Mouse (Mus musculus) A20 (cell line): ENCODE data around the gene Nt5c1a.

Experiments
- DNase-seq: peaks from one replicate; pipeline ENCODE4 v3.0.0-alpha.2; 2011; ENCODE audit warnings: low read depth, low spot score

Gene Nt5c1a

DNA sequence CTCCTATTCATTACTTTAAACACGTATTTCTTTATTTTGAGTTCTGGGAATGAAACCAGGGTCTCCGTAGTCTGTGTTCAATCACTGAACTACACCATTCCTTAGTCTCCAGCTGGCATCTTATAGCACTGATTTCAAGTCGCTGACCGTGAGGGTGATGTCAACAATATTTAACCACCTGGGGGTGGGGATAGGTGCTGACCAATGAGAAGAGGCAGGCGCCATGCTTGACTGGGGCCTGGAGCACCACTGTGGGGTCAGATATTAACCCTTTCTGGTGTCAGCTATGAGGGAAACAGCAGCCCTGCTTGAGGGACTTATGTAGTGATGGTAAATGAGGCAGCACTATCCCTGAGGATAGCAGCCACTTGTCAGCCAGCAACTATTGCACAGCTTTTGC, 10.1 kb downstream of the Nt5c1a start:
- DNase-seq, result no peak

DNA sequence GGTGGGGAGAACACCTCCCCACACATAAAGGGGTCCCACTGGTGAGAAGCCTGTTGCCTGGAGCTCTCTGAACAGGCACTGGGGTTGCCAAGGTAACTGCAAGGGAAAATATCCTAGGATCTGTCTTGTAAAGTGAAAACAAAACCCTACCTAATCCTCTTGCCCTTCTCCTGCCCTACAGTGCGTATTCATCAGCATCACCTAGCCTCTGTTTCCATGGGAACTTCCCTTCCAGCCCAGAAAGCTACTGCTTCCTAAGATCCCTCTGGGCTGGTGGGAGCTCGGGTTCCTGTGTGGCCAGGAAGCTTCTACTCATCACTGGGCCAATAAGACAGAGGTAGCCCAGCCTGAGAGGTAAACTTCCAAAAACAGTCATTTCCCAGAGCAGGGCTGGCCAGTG, 11.0 kb downstream of the Nt5c1a start:
- no peak for DNase-seq

DNA sequence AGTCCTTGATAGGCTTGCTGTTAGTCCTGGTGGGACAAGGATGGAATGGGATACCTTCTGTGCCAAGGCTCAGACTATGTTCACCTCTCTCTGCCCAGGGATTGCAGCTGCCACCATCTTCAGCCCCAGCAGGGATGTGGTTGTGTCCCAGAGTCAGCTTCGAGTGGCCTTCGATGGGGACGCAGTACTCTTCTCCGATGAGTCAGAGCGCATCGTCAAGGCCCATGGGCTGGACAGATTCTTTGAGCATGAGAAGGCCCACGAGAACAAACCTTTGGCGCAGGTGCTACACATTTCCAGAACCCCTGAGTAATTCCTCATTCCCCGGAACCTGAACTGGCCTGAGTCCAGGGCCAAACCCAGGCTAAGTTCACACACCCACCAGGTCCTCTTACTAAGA, 12.7 kb downstream of the Nt5c1a start:
- DNase-seq, result no peak

DNA sequence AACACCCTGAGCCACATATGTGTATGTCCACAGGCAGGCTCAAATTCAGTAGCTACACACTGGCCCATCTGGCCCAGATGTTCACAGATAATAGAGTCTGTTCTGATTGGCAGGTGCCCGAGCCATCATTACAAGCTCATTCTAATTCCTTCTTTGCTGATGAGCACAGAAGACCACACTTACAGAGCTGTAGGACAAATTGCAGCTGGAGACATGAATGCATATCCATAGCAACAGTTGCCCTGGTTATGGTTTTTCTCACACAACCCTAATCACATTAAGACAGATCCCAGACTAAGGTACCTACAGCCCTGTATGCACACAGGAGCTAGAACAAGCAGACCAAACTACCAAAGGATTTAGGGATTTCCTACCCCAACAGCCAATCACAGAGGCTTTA, 14.1 kb downstream of the Nt5c1a start:
- no peak for DNase-seq

DNA sequence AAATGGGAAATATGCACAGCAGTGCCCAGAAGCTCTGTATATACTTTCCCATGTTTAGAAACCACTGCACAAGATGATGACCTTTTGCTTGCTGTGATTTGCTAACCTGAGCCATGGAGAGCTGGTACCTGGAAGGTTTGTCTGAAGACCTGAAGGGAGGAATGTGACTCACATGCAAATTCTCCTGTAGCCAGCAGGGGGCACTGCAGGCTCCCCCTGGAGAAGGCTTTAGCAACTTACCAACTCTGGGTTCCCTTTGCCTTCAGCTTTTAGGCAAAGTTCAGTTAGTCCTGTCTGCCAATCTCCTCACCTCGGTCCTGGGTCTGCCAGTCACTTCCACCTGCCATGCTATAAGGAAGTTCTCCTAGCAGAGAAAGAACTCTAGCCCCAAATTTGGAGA, 15.5 kb downstream of the Nt5c1a start:
- DNase-seq, result peak; percentile 58

DNA sequence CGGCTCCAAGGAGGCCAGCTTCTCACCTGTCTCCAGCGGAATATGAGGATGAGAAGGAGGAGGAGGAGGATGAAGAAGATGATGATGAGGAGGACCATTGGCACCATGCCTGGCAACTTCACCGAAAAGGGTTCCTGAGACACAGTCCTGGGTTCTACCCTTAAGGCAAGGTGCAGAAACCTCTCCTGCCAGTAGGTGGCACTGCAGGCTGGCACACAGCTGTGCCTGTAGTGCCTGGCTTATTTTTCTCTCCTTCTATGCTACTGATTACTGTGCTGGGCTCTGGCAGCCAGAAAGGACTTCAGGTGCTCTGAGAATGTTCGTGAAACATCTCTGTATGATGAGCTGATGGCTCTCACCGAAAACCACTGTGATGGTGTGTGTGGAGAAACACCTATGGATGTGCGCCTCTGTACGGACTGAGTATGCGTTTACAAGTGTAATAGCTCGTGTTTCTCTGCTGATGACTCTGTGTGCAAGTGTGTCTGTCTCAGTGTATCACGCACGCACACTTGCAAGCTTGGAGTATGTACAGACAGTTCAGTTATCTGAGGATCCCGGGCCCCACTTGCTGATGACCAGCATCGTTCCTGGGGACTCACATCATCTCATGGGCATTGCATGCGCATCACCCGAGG, 18.5 kb downstream of the Nt5c1a start:
- peak; percentile 60 for DNase-seq

DNA sequence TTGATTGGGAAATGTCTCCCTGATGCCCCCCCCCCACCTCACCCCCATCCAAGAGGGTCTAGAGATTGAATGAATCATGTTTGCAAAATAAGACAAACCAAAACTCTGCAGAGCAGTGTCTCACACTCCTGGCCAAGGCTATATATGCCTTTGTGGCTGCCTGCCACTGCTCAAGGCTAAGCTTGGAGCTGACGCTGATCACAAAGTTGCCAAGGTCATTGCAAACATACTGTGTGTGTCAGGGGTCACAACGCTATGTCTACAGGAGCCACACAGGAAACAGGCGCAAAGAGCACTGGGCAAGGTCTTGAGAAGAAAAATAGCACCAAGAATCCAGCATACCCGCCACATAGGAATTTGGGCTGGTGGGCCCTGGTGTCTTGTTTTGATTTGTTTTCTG, 19.3 kb downstream of the Nt5c1a start:
- no peak for DNase-seq

DNA sequence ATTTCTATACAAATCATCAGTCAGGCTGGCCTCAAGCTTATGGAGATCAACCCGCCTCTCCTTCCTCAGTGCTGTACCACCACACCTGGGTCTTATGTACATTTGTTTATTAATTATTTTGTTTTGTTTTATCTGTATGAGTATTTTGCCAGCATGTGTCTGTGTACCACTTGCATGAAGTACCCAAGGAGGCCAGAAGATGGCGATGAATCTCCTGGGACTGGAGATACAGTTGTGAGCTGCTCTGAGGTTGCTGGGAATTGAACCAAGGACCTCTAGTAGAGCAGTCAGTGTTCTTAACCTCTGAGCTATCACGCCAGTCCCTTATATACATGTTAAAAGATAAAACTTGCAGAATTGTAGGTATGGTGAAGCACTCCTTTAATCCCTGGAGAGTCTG, 22.0 kb downstream of the Nt5c1a start:
- peak; percentile 54 for DNase-seq

DNA sequence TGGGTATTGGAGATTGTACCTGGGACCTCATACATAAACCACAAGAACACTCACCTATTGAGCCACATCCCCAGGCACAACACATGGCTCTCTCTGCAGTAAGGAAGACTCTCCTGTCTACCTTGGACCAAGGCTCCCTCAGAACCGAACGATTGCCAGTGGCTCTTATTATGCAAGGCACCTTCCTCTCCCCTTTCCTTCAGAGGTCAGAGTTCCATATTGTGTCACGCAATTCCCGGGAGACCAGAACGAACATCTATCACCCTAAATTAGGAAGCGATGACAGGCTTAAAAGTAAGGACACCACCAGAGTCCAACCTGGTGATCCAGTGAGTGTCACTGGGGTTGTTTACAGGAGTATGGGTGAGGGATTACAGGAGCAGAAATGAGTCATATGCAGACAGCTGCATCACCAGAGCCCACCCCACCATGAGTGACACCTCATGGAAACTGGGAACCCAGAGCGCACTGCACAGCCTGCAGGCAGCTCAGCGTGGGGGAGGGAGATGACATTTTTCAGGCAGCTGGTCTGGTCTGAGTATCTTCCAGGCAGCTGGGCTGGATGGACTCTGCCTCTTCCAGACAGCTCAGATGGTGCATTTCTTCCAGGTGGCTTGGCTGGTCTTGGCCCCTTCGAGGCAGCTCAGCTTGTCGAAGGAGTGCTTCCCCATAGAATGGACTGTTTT, 24.6 kb downstream of the Nt5c1a start:
- DNase-seq, result no peak

DNA sequence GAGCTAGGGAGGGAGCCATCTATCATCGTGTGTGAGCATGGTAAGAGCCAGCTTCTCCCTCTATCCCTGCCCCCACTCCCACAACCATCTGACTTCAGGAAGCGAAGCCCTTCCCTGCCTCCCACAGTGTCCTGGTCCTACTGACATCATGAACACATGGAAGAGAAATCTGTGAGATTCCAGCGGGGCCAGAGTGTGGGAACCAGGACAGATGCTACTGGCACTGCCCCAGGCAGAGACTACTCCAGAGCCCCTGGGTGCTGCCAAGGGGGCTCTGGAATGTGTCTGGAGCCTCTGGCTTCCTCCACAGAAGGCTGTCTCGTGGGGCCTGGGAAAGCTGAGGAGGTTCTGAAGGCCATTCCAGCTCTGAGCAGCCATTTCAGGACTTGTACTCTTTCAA, 26.4 kb downstream of the Nt5c1a start:
- no peak for DNase-seq

DNA sequence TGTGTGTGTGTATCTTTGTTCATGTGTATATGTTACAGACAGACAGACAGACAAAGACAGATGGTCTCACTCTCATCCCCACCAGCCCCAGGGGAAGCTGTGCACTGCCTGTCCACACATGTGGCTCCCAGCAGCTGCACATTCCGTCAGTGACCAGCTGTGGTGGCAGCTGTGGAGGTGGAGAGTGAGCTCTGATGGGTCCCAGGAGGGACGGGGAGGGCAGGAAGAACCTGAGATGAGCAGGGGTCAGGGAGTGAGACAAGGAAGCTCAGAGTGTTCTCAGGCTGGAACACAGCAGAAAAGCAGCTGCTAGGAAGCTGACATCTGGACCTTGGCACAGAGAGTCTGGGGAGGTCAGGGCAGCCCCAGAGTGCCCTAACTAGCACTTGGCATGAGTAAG, 27.0 kb downstream of the Nt5c1a start:
- DNase-seq, result no peak

DNA sequence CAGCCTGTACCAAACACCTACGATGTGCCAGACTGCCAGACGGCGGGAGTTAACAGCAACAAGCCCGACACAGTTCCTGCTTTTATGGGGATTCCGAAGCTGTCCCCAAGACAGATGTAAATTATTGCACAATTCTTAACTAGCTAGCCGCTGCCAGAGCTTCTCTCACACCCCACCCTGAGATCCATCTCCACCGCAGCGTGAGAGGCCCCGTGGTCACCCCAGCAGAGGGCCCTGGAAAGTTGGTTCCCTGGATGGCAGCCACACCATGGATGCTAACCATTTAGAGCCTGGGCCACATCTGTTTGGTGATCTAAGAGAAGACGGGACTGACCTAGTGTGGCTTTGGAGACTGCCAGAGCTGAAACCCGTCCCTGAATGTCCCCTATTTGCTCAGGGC, 27.9 kb downstream of the Nt5c1a start:
- no peak for DNase-seq

DNA sequence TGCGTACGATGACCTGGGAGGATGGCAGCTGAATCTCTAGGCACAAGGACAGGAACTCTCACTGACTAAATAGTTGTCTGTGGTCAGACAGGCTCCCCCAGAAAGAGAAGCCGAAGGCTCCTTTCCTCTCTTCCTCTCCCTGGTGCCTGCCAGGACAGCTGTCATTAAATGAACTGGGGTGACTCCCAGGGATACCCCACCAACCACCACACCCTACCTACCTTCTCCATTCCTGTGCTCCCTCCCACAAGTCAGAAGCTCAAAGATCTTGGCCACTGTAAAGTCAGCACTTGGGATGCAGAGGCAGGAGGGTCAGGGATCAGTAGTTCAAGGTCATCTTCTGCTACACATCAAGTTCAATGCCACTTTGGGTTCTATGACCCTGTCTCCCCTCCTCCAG, 31.5 kb downstream of the Nt5c1a start:
- no peak for DNase-seq

DNA sequence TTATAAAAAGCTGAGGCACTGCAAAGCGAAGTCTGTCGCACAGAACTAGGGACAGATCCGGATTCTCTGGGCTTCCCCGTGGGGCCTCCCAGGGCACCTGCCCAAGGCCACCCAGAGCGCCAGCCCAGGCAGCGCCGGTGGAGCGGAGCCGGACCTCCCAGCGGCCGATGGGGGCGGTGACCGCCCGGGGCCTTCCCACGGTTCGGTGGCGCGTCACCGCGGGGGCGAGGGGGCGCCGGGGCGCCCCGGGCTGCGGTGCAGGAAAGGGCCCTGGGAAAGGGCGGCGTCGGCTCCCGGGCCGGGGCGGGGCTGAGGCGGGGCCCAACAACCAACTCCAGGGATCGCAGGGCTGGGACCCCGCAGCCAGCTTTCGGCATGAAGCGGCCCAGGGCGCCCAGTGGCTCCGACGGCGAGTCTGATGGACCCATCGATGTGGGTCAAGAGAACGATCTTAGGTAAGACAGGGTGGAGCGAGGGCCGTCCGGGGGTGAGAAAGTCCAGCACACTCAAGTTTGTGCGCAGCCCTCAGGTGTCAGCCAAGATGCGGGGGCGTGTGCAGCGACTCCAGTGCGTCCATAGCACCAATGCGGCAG, 32.3 kb downstream of the Nt5c1a start, which contains the start of gene Heyl:
Gene Heyl (plus strand): TSS at position 65 of the 593 bp plus-strand sequence.
- peak; percentile 56 for DNase-seq

DNA sequence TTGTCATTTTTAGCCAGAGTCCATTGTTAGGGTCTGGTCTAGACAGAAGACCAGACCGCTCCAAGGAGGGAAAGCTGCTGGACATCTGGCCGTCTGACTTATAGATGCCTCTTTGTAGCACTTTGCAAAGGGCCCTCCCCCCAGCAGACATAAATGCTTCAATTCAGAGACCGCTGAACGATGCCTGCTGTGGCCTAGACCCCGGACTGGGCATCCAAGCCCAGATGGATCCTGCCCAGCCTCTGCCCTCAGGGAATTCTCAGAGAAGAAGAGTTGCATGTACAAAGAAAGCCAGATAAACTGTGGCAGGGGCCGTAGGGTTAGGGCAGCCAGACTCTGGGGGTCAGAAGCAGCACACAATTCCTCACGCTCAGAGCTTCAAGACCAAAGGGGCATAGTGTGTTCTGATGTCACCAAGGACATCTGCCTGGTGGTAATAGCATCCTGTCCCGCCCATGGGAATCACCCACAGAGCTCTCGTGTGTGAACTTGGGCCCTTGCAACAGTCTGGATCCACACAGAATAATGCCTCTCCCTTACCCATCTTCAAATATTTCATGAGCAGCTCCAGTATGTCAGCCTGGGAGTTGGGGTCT, 34.6 kb downstream of the Nt5c1a start:
- DNase-seq, result no peak

DNA sequence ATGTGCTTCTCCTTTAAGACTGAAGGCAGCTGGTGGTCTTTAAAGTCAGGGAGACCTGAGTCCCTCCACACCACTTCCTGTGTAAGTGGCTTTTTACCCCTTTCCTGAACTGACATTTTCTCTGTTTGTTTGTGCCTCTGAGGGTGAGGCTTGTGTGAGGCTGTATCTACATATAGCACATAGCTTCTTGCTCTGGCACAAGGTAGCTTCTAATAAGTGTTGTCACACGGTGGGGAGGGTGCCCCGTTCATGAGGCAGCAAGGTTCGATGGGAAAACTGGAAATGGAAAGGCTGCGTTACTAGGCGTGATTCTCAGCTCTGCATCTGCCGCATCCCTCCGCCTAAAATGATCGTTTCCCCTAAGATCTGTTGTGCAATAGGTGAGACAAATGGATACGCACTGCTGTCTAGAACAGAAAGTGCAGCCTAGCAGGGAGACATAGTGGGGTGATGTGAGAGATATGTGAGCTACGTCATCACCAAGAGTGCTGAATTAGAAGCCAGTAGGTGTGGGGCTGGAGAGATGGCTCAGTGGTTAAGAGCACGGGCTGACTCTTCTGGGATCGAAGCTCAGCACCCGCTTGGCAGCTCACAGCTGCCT, 35.2 kb downstream of the Nt5c1a start:
- no peak for DNase-seq

DNA sequence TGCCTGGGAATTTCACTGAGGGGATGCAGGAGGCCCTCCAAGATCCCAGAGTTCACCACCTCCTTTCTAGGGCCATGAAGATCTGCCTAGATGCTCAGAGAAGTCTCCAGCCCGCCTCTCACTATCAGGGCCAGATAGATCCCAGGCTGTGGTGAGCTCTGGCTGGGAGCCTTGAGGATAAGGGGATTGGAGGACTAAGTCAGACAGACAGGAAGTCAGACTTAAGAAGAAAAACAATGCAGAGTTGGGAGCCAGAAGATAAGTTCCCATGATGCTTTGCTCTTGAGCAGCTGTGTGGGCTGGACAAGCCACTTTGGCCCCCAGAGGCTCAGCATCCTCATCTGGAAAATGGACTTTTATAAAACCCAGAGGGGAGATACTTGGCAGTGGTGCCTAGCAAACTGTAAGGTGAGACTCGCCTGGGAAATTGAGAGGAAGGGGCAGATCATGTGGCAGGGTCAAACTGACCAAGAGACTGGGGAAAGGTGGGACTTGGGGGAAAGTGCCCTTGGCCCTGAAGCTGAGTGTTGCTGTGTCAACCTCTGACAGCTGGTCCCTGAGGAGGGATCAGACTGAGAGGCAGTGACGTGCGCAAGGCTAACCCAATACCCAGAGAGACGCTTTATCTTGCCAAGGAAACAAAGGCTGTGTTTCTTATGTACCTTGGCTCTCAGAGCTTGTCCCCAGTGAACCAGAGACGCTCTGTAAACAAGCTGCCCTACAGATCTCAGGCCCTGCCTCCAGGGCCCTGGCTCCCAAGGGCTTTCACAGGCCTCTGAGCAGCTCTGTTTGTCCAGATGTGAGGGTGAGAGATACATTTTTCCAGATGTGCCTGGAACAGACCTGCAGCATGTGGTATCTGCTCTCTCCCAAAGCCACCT, 36.3 kb downstream of the Nt5c1a start:
- DNase-seq, result no peak

DNA sequence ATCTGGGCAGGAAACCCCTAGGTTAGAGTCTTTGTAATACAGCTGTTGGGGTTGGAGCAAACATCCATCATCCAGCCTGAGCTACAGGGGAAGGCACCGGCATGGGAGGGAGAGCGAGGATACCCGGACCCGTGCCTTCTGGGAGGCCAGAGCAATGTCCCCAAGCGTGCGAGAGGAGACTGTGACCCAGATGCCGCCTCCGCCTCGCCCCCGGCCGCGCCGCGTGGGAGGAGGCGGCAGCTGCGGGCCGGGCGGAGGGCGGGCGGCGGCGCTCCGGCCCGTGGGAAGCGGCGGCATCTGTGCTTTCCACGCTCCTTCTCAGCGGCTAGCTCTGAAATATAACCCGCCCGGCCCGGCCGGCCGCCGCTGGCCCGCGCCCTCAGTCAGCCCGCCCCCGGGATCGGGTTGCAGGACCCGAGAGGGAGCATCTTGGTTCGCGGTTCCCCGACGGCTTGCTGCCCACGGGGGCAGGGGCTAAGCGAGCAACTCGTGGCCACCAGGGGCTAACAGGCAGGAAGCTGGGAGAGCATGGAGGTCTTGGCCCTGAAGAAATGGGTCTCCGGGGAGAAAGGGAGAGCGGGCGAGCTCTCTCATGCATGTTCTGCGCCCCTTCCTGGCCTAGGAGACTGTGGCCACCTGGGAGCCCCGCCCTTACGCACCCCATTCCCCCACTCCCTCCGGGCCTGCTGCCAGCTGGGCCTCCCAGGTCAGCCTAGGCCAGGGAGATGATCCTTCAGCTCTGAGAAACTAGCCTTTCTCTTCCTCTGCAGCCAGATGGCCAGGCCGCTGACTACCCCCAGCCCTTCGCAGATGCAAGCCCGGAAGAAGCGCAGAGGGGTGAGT, 38.3 kb downstream of the Nt5c1a start:
- no peak for DNase-seq

DNA sequence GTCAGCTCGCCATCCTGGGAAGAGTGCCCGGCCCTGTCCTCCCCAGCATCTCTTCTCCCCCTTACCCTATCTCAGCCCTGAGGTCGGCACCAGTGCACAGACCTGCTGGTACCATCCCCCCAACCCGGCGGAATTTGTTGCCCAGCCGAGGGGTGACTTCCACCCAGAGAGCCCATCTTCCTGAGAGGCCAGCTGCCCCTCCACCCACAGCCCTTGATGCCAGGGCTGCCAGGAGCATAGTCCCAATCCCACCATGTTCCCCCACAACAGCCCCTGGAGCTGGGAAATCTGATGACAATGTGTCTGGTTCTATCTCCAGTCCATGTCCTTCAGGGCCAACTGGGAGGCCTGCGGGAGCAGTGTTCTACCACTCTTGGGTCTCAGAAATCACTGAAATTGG, 44.9 kb downstream of the Nt5c1a start:
- DNase-seq, result no peak

DNA sequence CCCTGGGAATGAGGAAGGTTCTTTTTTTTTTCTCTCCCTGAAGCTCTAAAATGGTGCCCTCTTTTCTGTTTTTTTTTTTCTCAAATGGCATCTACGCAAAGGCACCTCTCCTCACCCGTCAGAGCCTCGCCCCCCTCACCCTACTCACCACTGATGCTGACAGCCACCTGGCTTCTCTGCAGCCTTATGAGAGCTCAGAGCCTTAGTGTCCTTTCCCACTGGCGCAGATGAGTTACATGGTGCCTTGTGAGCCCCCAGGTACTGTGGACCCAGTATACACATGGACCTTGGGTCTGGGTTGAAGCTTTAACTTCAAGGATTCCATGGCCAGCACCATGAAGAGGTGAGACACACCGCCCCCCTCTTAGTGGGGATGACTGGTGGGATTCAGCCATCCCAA, 45.3 kb downstream of the Nt5c1a start:
- DNase-seq, result no peak
